Mouse (Mus musculus) heart, embryonic 14.5 days (tissue): ENCODE data around the gene Mcrs1. TPM values are rescaled to one million over a fixed set of nuclear protein-coding genes. Genes with fewer than 3 reads are reported as not detected.
"Not testable (repeated sequence)": the region's sequence is repeated elsewhere in the genome, so short reads cannot be mapped to it uniquely, and the experiment has no call there.

ENCODE experiments used
- ATAC-seq: fragments of 200-750 bp; cut with Nextera tagmentation; 2 replicates; pipeline ENCODE4 v1.8.0; 2017; ENCODE audit warnings: low read depth, moderate TSS enrichment; ENCODE audit not compliant: insufficient number of reproducible peaks, insufficient read depth, low FRiP score
- H3K27ac ChIP-seq, 2 experiments: fragments of 200-500 bp in 1 of 2; fragments of 300-500 bp in 1 of 2; sonication (generic) in 1 of 2; replicated peaks in 1 of 2; 2 replicates each; pipeline ENCODE4 v1.5.1; 2012 to 2014; ENCODE audit warnings: low read depth in 2 of 2, low read length in 2 of 2, control low read depth in 1 of 2, mild to moderate bottlenecking in 1 of 2, mixed read lengths in 1 of 2; ENCODE audit not compliant: control insufficient read depth in 1 of 2, insufficient read depth in 1 of 2
- H3K27me3 ChIP-seq: fragments of 300-500 bp; sonication (generic); 2 replicates; pipeline ENCODE4 v1.6.1; 2014; ENCODE audit warnings: mild to moderate bottlenecking, low read length, control low read depth; ENCODE audit not compliant: control insufficient read depth, insufficient read depth
- H3K36me3 ChIP-seq: fragments of 300-500 bp; sonication (generic); 2 replicates; pipeline ENCODE4 v1.6.1; 2014; ENCODE audit warnings: mild to moderate bottlenecking, control low read depth, low read length, mixed read lengths; ENCODE audit not compliant: control insufficient read depth, insufficient read depth
- H3K4me1 ChIP-seq, 2 experiments: fragments of 200-500 bp in 1 of 2; fragments of 300-500 bp in 1 of 2; sonication (generic) in 1 of 2; 2 replicates each; pipeline ENCODE4 v1.6.1; 2012 to 2014; ENCODE audit warnings: low read length in 2 of 2, control low read depth in 1 of 2, mixed read lengths in 1 of 2; ENCODE audit not compliant: control insufficient read depth in 2 of 2, insufficient read depth in 2 of 2
- H3K4me2 ChIP-seq: fragments of 300-500 bp; sonication (generic); 2 replicates; pipeline ENCODE4 v1.6.1; 2014; ENCODE audit warnings: mild to moderate bottlenecking, low read length
- H3K4me3 ChIP-seq, 2 experiments: fragments of 200-500 bp in 1 of 2; fragments of 300-500 bp in 1 of 2; sonication (generic) in 1 of 2; 2 replicates each; pipeline ENCODE4 v1.5.1; 2012 to 2014; ENCODE audit warnings: low read length in 2 of 2, mild to moderate bottlenecking in 2 of 2, control low read depth in 1 of 2, low read depth in 1 of 2, moderate library complexity in 1 of 2; ENCODE audit not compliant: control insufficient read depth in 1 of 2, insufficient read depth in 1 of 2
- H3K9ac ChIP-seq: fragments of 300-500 bp; sonication (generic); 2 replicates; pipeline ENCODE4 v1.6.1; 2014; ENCODE audit warnings: mild to moderate bottlenecking, low read length
- H3K9me3 ChIP-seq: fragments of 300-500 bp; sonication (generic); 2 replicates; pipeline ENCODE4 v1.6.1; 2016; ENCODE audit warnings: low read length, control low read depth; ENCODE audit not compliant: control insufficient read depth
- WGBS: fragments of 180-500 bp; shearing (Covaris S2); extraction: QIAGEN DNeasy Blood & Tissue Kit; methylation state at CpG from one replicate; pipeline ENCODE4 v1.1.7; 2014; 5-methylcytosine and 5-hydroxymethylcytosine counted together
- polyA plus RNA-seq: library from polyadenylated mRNA; unstranded; fragments of >200 nt; fragmentation: Nextera tagmentation; extraction: Ambion mirVana; gene quantifications from 2 replicates; pipeline ENCODE4 v1.2.1, GENCODE M21; 2014

Gene Mcrs1
- polyA plus RNA-seq, 1 experiment from 2014 or later: 173 TPM

DNA sequence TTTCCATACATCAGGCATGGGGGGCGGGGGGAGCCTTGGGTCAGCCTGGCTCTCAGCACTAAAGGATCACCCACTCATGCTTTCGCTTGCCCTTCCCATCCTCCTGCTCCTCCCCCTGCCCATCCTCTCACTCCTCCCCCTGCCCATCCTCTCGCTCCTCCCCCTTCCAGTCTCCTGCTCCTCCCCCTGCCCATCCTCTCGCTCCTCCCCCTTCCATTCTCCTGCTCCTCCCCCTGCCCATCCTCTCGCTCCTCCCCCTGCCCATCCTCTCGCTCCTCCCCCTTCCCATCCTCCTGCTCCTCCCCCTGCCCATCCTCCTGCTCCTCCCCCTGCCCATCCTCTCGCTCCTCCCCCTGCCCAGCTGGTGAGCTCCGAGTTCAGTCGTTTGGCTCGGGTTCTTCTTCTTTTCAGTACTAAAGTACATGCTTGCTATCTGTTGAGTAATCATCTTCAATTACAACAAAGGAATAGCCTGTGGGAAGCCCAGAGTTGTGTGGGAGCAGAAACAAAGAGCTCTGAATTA lies 8.0 kb upstream of the Mcrs1 start:
- Histone ChIP-seq H3K27me3 (no peaks in the 10 kb centered on the region), H3K4me1 (peaks cover 13 to 16% of the 10 kb centered on the region in 2 experiments), H3K36me3 (no peaks in the 10 kb centered on the region), H3K9ac (no peak overlapping the region), H3K27ac (peak overlapping the region in 1 of 2 experiments; percentile 28; a peak in 1 of 4 replicates), H3K9me3 (no peaks in the 10 kb centered on the region), H3K4me3 (peak overlapping the region; percentile 2 to 6; a peak in 2 of 4 replicates), H3K4me2 (peak overlapping the region; percentile 49)
- peak; percentile 65; the same call in 1 of the 2 replicates for ATAC-seq
- WGBS: 3% methylated on average over 6 of the region's 10 CpGs

GRCm38 (mm10) chr15:99259167-99259729 lies 7.5 kb upstream of the Mcrs1 start:
- Histone ChIP-seq H3K9ac (no peak overlapping the region), H3K27me3 (no peaks in the 10 kb centered on the region), H3K27ac (peak overlapping the region in 1 of 2 experiments; percentile 28; a peak in 1 of 4 replicates), H3K9me3 (no peaks in the 10 kb centered on the region), H3K4me1 (peaks cover 13 to 15% of the 10 kb centered on the region in 2 experiments), H3K4me3 (0 out of 4 replicates have a peak overlapping the region, but pooled peaks of 1 of the 2 experiments have one; percentile 2), H3K36me3 (no peaks in the 10 kb centered on the region), H3K4me2 (peak overlapping the region; percentile 49)
- 59% methylated on average over 8 of the region's 8 CpGs for WGBS
- ATAC-seq: peak; percentile 29; the same call in 1 of the 2 replicates

GRCm38 (mm10) chr15:99255241-99255749 lies 3.5 kb upstream of the Mcrs1 start:
- peaks cover 22 to 24% of the 10 kb centered on the region in 2 experiments for H3K4me1 ChIP-seq
- H3K4me3 ChIP-seq: no peak overlapping the region
- peak overlapping the region in 1 of 2 experiments; percentile 21; a peak in 1 of 4 replicates for H3K27ac ChIP-seq
- H3K36me3 ChIP-seq: no peaks in the 10 kb centered on the region
- no peak overlapping the region for H3K4me2 ChIP-seq
- no peak overlapping the region for H3K9ac ChIP-seq
- H3K27me3 ChIP-seq: no peaks in the 10 kb centered on the region
- no peak for ATAC-seq
- 86% methylated on average over 6 of the region's 6 CpGs for WGBS
- H3K9me3 ChIP-seq: no peaks in the 10 kb centered on the region

- Histone ChIP-seq H3K9ac (no peak overlapping the region), H3K4me2 (no peak overlapping the region), H3K27me3 (no peaks in the 10 kb centered on the region), H3K27ac (peak overlapping the region; percentile 21 to 23; a peak in 2 of 4 replicates), H3K9me3 (no peaks in the 10 kb centered on the region), H3K4me1 (peaks cover 27 to 32% of the 10 kb centered on the region in 2 experiments), H3K36me3 (no peaks in the 10 kb centered on the region), H3K4me3 (no peak overlapping the region)
- 68% methylated on average over 2 of the region's 2 CpGs for WGBS
- ATAC-seq: no peak
Measured at GRCm38 (mm10) chr15:99254477-99255005, 2.8 kb upstream of the Mcrs1 start.

DNA sequence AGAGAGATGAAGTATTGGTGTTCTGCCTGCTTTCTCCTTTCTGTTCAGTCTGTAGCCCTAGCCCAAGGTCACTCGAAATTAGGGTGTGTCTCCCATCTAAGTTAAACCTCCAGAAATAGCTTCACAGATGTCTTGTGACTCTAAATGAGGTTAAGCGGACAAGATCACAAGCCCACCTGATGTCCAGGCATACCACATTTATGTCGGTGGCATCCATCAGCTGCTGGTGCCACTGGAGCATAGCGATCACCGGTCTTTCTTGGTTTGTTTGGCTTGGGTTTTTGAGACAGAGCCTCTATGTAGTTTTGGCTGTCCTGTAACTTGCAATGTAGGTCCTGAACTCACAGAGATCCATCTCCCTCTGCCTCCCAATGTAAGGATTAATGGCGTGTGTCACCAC lies 2.0 kb upstream of the Mcrs1 start:
- 90% methylated on average over 6 of the region's 6 CpGs for WGBS
- Histone ChIP-seq H3K4me1 (peaks cover 30 to 35% of the 10 kb centered on the region in 2 experiments), H3K4me2 (peak overlapping the region; percentile 76; the same call in 1 of the 2 replicates), H3K27ac (peak overlapping the region; percentile 29 to 97; a peak in 2 of 4 replicates), H3K36me3 (no peaks in the 10 kb centered on the region), H3K9me3 (no peaks in the 10 kb centered on the region), H3K27me3 (no peaks in the 10 kb centered on the region), H3K4me3 (no peak overlapping the region), H3K9ac (0 out of 2 replicates have a peak overlapping the region, but pooled peaks have one; percentile 44)
- ATAC-seq: no peak

- H3K36me3 ChIP-seq, H3K27me3 ChIP-seq, H3K9me3 ChIP-seq, ATAC-seq: not testable (repeated sequence)
- Histone ChIP-seq H3K9ac (peak overlapping the region; percentile 44; the same call in 1 of the 2 replicates), H3K4me3 (peak overlapping the region in 1 of 2 experiments; percentile 63; a peak in 2 of 4 replicates), H3K4me1 (peaks cover 36 to 42% of the 10 kb centered on the region in 2 experiments), H3K27ac (peak overlapping the region in 1 of 2 experiments; percentile 97), H3K4me2 (peak overlapping the region; percentile 76)
- WGBS: 58% methylated on average over 2 of the region's 2 CpGs
Measured at GRCm38 (mm10) chr15:99253175-99253479, 1.4 kb upstream of the Mcrs1 start.

DNA sequence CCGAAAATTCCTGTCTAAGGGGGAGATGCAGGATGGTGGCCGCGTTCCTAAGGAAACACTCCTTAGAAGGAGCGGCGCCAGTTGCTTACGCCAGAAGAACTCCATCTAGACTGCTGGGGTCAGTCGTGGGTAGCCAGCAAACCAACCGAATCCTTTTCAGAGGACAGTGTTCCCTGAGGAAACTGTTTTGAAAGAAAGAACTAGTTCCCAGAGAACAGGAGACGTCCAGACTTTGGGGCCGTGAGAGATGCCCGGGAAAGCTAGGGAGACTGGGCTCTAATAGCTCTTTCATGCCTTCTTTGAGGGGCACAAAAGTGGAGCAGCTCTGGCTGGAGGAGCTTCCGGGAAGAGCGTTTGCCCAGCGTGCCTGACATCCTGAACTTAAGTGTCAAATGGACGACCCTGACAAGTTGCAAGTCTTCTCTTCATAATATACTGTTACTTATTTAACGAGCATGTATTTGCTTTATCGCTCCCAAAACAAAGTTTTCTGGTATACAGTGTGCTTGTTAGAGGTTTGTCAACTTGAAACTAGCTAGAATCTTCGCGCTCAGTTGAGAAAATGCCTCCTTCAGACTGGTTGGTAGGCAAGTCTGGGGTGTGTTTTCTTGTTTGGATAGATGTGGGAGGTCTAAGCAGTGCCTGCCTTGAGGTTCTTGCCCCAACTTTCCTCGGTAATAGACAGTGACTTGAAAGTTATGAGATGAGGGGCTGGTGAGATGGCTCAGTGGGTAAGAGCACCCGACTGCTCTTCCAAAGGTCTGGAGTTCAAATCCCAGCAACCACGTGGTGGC lies 817 bp upstream of the Mcrs1 start:
- no peaks in the 10 kb centered on the region for H3K27me3 ChIP-seq
- no peaks in the 10 kb centered on the region for H3K9me3 ChIP-seq
- H3K4me3 ChIP-seq: peak overlapping the region; percentile 63
- H3K9ac ChIP-seq: peak overlapping the region; percentile 74
- ATAC-seq: peak; percentile 51
- peaks cover 10% of the 10 kb centered on the region for H3K36me3 ChIP-seq
- H3K27ac ChIP-seq: peak overlapping the region; percentile 97 to 100
- WGBS: 3% methylated on average over 22 of the region's 22 CpGs
- H3K4me1 ChIP-seq: peaks cover 40 to 47% of the 10 kb centered on the region in 2 experiments
- H3K4me2 ChIP-seq: peak overlapping the region; percentile 76
